Mouse (Mus musculus): ENCODE measurements around the gene Odf3l2.

Gene Odf3l2

DNA sequence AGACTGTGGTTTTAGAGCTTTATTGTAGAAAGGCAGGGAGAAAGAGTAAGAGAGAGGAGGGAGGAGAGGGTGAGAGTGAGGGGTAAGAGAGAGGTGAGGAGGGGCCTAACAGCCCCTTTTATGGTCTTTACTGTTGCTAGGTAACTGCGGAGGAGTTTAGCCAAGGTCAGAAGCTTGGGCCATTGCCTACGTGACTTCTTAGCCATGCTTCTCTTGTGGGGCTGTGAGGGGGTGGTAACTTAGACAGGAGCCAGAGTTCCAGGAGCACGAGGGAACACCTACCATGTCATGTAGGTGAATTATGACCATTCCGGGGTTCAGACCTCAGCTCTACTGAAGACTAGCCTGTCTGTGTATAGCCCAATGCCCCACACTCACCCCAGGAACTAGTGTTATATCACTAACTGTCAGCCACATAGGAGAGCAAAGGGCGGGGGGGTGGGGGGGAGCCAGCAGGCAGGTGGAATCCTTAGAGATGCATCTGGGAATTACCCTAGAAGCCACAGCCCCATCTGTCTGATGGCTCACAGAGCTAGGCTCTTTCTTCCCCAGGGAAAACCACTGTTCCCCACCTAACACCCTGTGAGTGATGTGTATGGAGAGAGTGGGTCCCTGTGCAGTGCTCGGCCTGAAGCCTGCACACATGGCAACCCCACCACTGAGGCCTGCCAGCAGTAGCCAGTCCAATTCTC, 26.0 kb upstream of the Odf3l2 start:
- DNase-seq (ENCODE audit: low spot score) = no peak

DNA sequence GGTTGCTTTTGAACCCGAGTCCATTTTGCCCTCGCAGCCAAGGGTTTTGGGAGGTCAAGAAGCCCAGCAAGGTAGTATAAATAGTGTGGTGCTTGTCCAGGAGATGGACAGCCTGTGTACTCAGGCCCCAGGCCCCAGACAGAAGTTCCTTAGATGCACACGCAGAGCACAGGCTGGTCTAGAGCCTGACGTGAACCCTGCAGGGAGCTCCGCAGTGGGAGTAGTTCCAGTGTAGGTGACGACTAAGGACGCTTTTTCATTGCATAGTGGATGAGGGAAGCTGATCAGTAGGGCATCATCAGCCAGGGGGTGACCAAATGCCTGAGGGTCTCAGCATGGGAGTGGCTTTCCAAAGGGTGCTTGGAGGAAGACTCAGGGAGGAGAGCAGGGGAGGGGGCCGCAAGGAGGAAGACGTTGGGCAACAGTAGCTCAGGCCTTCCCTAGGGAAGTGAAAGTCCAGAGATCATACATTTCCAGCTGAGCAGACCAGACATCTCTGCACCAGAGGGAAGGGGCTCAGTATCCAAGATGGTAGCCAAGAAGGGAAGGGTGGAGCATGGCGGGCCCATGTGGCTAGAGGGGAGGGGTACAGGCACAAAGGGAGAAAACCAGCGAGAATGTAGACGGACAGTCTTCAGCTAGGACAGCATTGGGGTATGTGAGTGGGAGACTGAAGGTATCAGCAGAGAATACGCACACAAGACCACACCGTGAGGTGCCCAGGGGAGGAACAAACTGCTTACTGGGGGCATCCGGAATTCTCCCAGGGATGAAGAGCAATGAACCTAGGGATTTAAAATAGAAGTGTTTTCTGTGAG, 24.7 kb upstream of the Odf3l2 start:
- DNase-seq (ENCODE audit: low spot score) = no peak

DNA sequence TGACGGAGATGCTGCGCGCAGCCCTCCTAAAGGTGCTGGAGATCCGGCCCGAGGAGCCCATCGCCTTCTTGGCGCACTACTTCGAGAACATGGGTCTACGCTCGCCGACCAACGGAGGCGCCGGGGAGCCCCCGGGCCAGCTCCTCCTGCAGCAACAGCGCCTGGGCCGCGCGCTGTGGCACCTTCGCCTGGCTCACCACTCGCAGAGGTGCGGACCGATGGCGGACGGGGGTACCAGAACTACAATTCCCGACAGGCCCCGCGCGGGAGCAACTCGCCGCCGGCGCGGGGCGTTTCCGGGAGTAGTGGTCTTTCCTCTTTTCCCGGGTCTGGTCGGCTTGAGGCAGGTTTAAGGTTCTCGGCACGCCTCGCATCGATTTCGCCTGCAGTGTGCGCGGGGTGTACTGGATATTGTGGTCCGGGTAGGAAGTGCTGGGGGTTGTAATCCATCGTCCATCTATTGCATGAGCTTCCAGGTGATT, 24.1 kb upstream of the Odf3l2 start:
- DNase-seq (ENCODE audit: low spot score) = no peak

DNA sequence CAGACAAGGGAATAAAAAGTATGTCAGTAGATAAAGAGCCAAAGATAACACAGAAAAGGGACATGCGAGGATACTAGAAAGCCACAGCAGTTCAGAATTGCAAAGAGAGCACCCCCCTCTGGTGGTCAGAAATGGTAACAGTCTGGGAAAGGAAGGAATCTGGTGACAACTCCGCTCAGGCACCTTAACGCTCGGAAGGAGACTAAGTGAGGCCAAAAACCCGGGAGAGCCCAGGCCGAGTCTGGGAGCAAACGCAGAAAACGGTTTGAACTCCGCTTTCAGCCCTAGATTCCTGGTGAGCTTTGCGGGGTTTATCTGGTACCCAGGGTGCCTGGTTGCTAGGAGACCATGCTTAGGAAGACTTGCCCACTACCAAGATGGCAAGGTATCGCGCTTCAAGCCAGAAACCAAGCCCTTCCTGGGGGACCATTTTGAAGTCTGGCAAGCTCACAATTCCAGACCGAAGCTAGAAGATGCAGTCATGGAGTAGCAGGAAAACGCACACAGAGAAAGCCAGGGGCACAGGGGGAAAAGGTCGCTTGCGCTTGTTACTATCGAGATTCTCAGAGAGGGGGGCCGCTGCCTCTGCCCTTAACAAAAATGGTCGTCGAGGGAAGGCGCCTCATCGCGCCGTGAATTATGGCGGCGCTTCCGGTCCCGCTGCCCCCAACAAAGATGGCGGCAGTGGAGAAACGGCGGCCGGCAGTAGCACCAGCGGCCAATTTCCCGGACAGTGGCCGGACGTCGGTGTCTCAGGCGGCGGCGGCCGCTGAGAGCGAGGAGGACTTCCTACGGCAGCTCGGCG, 23.4 kb upstream of the Odf3l2 start, which contains the start of gene Tpgs1:
Gene Tpgs1, plus strand, starts transcription at position 599 of the 805 bp plus-strand sequence.
- peak; percentile 62 for DNase-seq (ENCODE audit: low spot score)

DNA sequence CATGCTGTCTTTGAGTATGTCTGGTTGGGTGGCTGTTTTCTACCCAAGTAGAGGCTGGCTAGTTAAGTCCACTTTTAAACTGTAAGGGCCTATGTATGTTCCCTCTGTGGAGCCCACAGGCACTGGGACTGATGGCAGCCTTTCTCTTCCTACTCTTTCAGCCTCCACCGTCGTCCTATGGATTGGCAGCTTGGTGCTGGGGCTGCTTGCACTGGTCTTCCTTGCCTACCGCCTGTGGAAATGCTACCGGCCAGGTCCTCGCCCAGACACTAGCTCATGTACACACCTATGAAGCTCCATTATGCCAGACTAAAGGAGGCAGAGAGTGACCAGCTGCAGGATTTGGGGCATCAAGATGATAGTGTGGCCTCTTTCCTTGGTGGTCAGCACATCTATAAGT, 22.5 kb upstream of the Odf3l2 start:
- DNase-seq (ENCODE audit: low spot score) = no peak

DNA sequence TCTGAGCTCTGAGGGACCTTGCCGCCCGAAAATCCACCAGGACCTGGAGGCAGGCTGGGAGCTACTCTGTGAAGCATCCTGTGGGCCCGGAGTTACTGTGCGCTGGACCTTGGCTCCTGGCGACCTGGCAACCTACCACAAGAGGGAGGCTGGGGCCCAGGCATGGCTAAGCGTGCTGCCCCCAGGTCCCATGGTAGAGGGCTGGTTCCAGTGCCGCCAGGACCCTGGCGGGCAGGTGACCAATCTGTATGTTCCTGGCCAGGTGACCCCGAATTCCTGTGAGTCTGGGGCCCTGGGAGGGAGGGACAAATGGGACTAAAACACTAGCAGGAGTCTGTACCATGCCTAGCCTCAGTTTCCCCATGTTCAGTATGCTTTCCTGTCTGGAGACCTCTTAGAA, 21.0 kb upstream of the Odf3l2 start:
- no peak for DNase-seq (ENCODE audit: low spot score)

DNA sequence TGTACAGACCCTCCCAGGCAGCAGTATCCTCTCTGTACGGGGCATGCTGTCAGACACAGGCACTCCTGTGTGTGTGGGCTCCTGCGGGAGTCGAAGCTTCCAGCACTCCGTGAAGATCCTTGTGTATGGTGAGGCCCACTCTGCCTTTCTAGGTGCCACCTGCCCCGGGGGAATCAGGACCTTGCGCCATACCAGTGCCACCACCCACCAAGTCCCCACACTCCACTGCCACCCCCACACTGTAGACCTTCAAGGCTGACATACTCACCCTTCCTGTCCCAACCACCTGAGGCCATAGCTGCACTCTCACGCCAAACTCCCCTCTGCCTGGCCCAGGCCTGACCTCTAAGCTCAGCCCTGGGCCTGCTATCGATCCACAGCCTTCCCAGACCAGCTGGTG, 19.5 kb upstream of the Odf3l2 start:
- no peak for DNase-seq (ENCODE audit: low spot score)

DNA sequence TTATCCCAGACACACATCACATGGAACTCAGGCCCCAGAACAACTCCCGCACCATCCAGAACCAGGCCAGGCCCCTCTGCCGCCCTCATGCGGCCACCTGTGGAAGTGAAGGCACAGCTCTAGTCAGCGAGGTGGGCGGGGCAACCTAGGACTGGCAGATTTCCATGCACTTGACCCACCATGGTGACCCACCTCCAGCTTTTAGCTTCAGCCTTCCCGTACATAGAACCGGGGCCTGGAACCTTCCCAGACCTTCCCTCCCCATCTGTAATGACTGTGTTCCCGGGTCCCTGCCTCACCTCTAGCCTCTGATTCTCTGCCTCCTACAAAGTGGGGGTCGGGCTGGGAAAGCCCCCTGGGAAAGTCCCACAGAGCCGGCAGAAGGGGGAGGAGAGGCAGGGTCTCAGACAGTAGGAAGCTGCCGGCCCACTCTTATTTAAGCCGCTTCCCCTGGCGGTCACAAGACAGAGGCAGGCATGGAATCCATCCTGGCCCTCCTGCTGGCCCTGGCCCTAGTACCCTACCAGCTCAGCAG, 18.7 kb upstream of the Odf3l2 start, which contains the start of gene Madcam1:
Gene Madcam1, plus strand, starts transcription at position 429 of the 535 bp plus-strand sequence.
- no peak for DNase-seq (ENCODE audit: low spot score)

DNA sequence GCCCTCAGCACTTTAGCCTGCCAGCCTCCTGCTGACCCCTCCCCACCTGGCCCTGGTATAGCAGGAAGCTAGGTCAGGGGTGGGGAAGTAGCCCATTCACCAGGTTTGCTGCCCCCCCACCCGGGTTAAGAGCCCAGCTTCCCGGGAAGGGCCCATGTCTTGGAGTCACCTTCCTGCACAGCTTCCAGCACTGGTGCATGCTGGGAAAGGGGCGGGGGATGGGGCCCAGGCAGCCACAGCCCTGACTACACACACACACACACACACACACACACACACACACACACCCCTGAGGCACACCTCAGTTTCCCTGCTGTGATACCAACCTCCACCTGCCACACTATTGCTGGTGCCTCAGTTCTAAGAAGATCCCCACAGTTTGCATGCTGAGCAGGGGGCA, 16.3 kb upstream of the Odf3l2 start:
- no peak for DNase-seq (ENCODE audit: low spot score)

DNA sequence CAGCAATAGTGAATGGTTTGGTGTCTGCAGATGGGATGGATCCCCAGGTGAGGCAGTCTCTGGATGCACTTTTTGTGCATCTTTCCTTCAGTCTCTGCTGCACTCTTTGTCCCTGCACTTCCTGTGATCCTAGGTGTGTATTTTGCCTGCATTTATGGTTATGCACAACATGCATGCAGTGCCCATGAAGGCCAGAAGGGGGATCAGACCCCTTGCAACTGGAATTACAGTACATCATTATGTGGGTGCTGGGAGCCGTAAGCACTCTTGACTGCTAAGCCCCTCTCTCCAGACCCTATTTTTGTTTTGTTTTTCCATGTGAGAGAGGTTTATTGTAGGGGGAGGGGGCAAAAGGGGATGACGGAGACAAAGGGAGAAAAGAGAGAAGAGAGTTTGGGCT, 14.8 kb upstream of the Odf3l2 start:
- DNase-seq (ENCODE audit: low spot score) = no peak

DNA sequence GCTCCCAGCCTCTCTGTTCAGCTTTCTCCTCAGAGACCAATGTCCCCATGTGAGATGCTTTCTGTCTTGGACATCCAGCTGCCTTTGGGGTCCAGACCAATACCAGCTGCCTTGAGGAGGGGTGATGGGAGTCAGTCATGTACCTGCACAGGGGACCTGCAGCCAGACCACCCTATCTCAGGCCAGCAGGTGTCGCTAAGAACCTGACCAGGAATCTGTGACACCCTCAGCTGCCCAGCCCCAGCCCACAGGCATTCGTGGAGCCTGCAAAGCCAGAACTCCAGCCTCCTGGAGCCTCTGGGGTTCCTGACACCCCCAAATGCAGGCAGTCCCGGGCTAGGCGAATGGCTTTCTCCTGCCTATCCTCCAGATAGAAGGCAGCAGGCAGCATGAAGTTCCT, 13.3 kb upstream of the Odf3l2 start:
- no peak for DNase-seq (ENCODE audit: low spot score)

DNA sequence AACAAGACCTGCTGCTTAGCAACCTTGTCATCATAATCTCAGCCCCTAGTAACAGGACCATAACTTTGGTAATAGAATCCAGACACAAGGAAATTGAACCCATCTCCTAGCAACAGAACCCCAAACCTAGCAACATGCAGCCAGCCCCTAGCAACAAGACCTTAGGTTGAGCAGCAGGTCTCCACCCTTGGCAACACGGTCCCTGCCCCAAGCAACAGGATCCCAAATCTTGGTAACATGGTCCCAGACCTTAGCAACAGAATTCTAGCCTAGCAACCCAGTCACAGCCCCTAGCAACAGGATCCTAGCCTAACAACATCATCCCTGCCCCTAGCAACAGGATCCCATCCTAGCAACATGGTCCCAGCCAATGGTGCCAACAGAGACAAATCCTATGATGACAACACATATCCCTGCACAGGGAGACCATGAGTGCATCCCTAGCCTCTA, 9.4 kb upstream of the Odf3l2 start:
- DNase-seq (ENCODE audit: low spot score) = no peak

DNA sequence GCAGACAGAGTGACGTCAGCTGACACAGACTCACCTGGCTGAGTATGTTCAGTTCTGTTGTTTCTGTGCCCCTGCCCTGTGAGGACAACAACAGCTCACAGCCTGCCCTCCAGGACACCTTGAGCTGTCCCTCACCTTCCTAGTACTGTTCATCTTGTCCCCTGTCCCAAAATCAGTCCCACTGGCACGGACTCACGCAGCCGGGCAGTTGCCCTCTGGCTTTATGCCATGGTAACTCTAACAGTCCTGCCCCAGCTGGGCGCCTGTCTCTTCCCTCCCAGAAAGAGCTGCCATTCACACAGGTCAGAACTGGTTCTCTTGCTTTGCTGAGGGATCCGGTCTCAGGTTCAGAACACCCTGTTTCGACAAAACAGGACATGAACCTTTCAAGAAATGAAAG, 7.3 kb upstream of the Odf3l2 start:
- DNase-seq (ENCODE audit: low spot score) = no peak

DNA sequence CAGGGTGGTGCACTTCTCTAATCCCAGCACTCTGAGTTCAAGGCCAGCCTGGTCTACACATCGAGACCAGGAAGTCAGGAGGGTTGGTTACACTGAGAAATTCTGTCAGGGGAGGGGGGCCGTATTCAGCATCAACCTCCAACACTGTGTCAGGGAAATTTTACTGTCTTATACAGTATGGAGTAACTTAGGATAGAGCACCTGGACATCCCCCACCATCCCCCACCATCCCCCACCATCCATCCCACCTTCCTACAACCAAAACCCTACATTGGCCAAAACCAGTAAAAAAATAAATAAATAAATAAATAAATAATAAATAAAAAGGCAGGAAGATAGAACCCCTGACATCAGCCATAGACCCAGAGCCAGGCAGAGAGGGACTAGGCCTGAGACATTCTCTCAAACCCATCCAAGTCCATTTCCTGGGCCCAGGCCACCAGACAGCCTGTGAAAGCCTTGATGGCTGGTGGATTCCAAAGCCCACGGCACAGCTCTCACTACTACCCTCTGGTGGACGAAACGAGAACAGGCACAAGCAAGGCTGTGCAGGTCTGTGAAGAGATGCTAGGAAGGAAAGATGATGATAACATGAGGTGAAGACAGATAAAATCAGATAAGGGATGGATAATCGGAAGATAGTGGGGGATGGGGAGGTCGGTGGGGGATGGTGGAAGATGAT, 3.7 kb upstream of the Odf3l2 start:
- peak; percentile 48 for DNase-seq (ENCODE audit: low spot score)

DNA sequence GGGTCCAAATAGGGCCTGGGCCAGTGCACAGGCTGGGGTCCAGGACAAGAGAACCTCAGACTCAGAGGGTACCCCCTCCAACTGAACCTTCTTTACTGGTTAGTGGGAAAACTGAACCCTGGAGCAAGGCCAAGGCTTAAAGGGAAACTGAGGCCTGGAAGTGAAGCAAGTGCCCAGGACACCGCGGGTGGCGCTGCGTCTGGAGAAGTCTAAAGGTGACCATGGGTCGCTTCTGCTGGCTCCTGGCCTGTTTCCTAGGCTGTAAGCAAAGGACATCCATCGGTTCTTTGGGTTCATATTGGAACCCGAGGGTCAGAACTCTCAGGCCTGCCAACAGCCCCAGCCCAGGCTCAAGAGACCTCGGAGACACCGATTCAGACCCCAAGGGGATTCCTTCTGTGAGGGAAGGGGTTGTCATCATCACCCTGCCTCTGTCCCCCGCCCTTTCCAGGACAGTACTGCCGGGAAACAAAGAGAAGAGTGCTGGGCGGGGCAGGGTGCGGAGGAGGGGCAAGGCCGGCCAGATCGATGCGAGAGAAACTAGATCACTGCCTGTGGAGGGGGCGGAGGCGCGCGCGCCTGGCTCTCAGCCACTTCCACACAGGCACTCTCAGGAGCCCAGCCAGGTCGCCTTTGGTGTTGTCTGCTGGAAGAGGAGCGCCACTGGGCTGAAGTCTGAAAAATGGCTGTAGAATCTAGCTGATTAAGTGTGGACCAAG, 6.9 kb downstream of the Odf3l2 start:
- no peak for DNase-seq (ENCODE audit: low spot score)

DNA sequence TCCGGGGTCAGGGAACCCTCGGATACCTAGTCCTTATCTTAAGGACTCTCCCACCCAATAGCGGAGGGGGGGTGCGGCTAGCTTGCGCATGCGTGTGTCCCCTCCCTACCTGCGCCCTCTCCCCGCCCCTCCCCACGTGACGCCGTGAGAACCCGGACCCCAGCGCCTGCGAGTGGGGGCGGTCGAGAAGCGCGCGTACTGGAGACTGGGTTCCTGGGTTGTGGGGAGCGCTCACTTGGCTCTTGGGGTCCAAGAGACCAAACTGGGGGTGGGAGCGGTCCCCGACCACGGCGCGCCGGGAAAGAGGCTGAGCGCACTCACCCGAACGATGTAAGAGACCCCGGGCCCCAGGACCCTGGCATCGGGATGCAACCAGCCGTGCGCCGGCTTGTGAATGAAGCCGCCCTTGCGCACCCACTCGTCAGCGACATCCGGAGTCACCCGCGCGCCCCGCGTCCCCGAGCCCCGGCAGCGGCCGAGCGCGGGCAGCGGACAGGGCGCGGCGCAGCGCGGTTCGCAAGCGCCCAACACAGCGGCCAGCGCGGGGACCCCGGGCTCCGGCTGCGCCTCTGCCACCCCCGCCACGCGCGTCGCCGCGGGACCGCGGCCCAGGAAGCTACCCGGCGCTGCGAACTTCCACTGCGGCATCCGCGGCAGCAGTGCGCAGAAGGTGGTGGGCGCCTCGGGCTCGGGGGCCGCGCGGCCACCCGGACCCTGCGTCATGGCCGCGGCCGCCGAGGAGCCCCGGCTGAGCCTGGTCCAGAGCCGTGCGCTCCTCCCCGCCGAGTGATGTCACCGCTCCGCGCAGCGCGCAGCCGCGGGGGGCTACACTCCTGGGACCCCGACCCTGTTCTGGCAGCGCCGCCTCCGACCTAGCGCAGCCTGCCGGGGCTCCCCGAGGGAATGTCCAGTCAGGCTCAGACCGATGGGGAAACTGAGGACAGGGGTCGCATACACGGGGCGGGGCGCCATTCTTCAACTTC, 8.1 kb downstream of the Odf3l2 start, which contains the start of gene Shc2:
Gene Shc2, minus strand, starts transcription at position 791 of the 983 bp plus-strand sequence.
- DNase-seq (ENCODE audit: low spot score) = no peak

DNA sequence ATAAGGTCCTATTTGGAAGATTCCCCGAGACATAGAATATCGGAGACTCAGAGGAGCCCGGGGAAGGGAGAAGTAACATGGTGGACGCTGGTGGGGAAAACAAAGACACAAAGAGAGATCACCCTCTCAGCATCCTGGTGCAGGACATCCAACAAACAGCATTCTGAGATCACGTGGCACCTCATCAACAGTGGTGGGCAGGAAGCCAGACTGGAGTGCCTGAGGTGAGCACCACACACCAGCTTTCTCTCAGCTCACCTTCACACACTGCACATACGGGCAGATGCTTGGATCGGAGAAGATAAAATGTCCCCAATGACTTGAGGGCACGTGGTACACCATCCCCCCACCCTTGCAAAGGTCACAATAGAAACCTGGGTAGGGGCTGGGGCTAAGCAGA, 9.3 kb downstream of the Odf3l2 start:
- no peak for DNase-seq (ENCODE audit: low spot score)

DNA sequence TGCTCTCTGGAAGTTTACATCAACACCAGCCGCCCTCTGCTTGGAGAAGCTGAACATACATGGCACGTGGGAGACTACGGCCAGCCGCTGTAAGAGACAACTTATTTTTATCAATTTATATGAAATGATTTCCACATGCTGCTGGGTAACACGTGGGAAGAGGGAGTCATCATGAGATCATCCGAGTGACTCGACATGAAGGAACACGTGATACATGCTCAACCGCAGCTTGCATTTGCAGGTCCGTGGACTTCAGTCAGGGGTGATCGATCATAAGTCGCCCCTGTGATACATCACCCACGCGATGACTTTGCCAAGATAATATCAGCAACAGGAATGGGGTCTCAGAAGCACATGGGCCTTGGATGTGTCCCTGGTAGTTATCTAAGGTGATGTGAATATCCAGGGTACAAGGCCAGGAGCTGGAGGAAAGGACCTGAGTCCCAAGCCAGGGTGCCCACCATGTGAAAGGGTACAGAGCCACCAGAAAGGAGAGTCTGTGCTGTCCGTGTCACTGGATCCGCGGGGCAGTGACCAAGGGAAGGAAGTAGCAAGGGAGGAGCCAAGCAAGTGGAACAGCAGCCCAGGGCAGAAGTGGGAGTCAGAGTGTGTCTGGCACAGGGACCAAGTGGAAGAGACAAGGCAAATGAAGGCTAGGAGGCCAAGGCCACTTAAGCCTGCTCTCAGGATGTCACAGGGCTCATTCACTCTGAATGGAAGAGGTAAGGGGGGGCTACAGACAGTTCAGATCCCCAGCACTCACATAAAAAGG, 12.3 kb downstream of the Odf3l2 start:
- no peak for DNase-seq (ENCODE audit: low spot score)

DNA sequence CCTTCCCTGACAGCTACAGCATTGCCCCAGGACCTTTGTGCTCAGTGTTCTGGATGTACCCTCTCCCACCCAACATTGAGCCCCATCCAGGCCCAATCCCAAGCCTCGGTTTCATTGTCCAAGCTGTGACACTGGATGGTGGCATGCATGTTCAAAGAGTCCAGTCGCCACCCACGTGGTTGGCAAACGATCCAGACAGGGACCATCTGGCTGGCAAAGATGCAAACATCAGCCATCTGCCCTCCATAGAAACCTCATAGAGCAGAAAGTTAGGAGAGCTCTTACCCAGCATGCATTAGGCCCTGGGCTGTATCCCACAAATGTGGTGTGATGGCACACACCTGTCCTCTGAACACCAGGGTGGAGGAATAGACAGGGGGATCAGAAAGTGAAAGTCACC, 14.1 kb downstream of the Odf3l2 start:
- DNase-seq (ENCODE audit: low spot score) = no peak

Measured in urinary bladder, postnatal 10 days (tissue).